Mouse (Mus musculus) monocyte, adult 5-6 weeks (primary cell): Measurements from ENCODE around the gene Bbs12. TPM values are rescaled to one million over a fixed set of nuclear protein-coding genes. Genes with fewer than 3 reads are reported as not detected.

Experiments used
- ATAC-seq: fragments of 153-309, 156-312 bp; replicated peaks from 2 replicates; pipeline ENCODE4 v1.8.0; 2017; ENCODE audit warnings: mild to moderate bottlenecking; ENCODE audit not compliant: low TSS enrichment, insufficient number of reproducible peaks, severe bottlenecking, poor library complexity, low FRiP score
- total RNA-seq: library from RNA; stranded (forward); fragments of 200-1000, 200-491, 200-594 nt; gene quantifications from 3 replicates; pipeline ENCODE4 v1.2.3, GENCODE M21; 2017

Bbs12 gene
- total RNA-seq, 1 experiment from 2014 or later, result 1.9 TPM

DNA sequence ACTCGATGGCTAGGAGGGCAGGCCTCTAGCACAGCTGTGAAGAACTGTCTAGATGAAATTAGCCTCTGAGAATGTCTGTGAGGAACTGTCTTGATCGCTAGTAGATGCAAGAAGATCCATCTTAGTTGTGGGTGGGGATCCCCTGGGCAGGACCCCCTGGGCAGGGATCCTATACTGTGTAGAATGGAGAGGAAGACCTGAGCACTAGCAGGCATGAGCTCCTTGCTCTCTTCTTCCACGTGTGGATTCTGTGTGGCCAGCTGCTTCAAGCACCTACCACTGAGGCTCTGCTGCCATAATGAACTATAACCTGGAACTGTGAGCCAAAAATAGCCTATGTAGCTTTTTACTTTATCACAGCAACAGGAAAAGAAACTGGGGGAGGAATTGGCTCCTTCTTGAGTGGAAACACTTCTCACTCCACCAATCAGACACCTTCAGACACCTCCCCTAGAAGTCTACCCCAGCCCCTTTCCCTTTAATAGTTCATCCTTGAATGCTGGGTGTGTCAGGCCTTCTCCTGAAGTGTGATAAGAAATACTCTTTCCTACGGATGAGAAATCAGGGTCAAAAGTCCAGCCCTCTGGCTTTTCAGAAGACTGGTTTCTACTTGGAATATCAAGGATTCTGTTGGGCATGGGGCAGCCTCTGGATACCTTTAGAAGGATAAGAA is 54.2 kb downstream of the Bbs12 start:
- no peak for ATAC-seq

DNA sequence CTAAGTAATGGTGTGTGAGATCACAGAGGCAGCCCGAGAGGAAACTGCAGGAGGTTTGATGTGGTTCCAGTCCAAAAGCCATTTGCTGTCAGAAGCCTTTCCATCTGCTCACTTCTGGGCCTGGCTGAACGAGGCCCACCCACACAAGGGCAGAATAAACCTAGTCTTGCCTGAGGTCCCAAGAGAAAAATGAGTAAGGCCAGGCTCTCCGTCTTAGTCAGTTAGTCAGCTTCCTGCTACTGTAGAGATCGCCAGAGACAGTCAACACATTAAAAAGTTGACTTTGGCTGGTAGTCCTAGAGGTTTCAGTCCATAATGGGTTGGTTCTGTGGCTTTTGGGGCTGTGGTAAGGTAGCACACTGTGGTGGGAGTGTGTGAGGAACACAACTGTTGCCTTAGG is 58.1 kb downstream of the Bbs12 start:
- ATAC-seq, result no peak

Other genes with a start within 250 kb of the Bbs12 start
- 0.11 TPM in 1 of 3 replicates, not detected in the others for gene Adad1, start 249.0 kb upstream of the Bbs12 start, total RNA-seq
- gene Il2, start 186.6 kb upstream of the Bbs12 start, total RNA-seq, result 1.0 TPM in 1 of 3 replicates, not detected in the others
- 0.53 TPM in 1 of 3 replicates, not detected in the others for gene Il21, start 79.9 kb upstream of the Bbs12 start, total RNA-seq
- 2.9 TPM in 1 of 3 replicates, not detected in the others for gene Cetn4, start 154 bp downstream of the Bbs12 start, total RNA-seq
- gene Fgf2, start 35.8 kb downstream of the Bbs12 start, total RNA-seq, result 0.10 to 0.19 TPM in 2 of 3 replicates, not detected in the other
- gene Spata5, start 107.3 kb downstream of the Bbs12 start, total RNA-seq, result 105 to 136 TPM (median 120 TPM) in 3 replicates
- gene Nudt6, start 107.7 kb downstream of the Bbs12 start, total RNA-seq, result 10.5 to 21.5 TPM (median 17.6 TPM) in 3 replicates